Mouse (Mus musculus): ENCODE results near the gene Stat1.

The Stat1 gene

GRCm38 (mm10) chr1:52118860-52119591 is at the start of gene Stat1:
Gene Stat1, plus strand, starts transcription at chr1:52119440.
- DNase-seq = peak; percentile 89 to 92

- DNase-seq = no peak
Observed at GRCm38 (mm10) chr1:52079724-52080367, 39.4 kb upstream of the Stat1 start.

DNA sequence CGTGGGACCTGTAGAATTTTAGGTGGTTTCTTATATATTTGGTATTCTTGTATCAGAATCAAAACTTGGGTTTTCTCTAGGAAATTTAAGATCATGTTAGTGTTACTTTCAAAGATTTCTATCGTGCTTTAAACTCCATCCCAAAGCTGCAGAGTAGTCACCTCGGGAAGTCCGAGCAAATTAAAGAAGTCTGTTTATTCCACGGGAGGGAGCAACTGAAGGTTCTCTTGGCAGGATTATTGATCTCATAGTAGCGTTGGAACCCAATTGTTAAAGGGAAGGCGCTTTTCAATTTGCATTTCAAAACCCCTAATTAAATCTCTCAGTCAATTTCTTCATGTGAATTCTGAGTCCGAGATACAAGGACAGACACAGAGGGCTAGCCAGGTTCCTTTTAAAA is 38.9 kb upstream of the Stat1 start:
- no peak for DNase-seq

GRCm38 (mm10) chr1:52086236-52086635 is 33.0 kb upstream of the Stat1 start:
- no peak for DNase-seq

DNA sequence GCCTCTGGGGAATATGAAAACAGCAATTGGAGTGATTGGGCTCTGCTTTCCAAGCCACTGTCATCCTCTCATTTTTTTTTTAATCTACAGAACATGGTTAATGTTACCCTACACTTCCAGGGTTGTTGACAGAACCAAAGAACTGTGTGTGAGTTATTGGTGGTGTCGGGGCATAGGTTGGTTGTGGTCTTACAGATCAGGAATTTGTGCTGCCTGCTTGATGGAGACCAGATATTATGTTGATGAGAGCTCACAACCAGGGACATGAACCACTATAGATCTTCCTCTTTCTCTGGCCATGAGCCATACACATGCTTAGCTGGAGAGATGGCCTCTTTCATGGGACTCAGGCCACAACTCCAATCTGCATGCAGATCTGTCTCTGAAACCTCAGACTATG is 32.1 kb upstream of the Stat1 start:
- no peak for DNase-seq

DNA sequence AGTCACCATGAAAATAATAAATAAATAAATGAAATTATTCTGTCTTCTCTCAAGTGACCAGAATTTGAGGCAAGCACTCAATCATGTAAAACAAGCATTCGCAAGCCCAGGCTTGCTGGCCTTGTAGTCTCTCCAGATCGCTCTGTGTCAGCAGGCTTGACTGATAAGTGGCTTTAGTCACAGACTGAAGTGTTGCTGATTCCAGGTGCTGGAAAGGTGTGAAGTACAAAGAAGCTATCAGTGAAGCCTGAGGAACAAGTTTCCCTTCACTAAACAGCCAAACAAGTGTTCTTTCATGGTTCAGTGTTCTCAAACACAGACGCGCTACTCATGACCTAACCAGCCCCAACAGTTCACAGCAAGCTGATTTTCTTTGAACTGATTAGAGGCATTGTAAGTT is 30.6 kb upstream of the Stat1 start:
- DNase-seq = no peak

GRCm38 (mm10) chr1:52098618-52099232 is 20.5 kb upstream of the Stat1 start:
- DNase-seq = peak; percentile 49 to 64

GRCm38 (mm10) chr1:52100496-52100895 is 18.7 kb upstream of the Stat1 start:
- DNase-seq = peak in 1 of 2 experiments; percentile 38

DNA sequence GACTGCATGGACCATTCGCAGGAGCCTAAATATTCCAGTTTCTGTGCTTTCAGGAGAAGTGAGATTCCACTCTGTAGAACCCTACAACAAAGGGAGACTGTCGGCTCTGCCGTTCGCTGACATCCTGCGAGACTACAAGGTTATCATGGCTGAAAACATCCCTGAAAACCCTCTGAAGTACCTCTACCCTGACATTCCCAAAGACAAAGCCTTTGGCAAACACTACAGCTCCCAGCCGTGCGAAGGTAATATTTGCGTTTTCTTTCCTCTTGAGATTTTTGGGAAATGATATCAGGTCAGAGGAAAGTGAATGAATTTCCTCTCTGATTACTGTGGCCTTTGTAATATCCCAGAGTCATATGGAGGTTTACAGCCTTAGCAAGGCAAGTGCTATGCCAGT is 16.4 kb upstream of the Stat1 start:
- DNase-seq = no peak

DNA sequence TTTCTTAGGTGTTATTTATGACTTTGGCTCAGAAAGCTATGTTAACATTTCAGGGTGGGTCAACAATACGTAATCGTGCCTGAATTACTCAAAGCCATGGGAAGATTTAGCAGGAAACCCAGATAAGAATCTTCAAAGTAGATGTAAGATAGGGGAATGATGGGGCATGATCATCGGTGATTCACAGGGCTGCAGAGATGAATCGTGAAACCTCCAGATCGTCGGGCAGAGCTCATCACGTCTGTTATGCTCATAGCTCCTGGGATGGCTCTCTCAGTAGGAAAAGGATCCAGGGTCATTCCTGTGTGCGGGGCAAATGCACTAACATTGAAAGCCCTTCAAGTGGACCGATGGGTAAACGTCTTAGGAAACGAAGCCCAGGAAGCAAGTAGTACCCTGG is 12.0 kb upstream of the Stat1 start:
- DNase-seq = no peak

DNA sequence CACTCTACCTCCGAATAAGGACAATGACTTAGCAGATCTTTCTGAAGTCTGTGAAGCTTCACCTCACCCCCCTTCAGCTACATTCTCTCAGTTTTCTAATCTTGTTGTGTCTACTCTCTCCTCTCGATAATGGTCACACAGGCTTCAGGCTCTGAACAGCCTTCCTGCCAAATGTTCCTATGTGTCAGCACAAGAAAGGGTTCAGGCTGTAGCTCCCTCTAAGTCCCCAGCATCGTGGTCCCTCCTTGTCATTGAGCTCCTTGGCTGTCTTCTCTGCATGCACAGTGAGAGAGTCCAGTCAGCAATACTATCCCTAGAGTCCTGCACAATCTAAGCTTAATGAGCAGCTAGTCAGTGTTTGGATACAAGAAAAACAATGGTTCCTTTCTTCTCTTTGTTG is 8.0 kb upstream of the Stat1 start:
- DNase-seq = no peak

GRCm38 (mm10) chr1:52112301-52112700 is 6.9 kb upstream of the Stat1 start:
- DNase-seq = peak in 1 of 2 experiments; percentile 36

DNA sequence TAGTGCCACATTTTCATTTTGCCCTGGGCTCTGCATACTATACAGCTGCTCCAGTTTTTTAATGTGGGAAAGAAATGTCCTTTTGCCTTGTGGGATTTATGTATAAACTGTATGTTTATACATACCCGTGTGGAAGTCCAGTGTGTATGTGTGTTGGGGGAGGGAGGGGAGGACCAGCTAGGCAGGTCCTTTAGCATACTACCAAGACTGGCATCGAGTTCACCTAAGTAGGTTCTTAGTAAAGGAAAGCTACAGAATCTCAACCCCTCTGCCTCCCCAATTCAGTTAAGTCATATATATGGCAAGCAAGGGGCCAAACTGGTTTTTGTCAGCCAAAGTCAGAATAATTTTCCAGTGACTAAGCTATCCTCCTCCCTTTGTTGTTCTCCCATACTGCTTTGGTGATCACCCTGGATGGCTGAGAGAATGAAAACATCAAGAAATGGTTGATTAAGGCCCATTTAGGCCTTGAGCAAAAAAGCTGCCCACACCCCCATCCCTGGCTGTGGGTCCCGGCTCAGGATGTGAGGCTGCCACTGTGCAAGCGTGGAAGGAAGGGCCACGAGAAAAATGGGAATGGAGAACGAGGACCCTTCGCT is 6.1 kb upstream of the Stat1 start:
- no peak for DNase-seq

DNA sequence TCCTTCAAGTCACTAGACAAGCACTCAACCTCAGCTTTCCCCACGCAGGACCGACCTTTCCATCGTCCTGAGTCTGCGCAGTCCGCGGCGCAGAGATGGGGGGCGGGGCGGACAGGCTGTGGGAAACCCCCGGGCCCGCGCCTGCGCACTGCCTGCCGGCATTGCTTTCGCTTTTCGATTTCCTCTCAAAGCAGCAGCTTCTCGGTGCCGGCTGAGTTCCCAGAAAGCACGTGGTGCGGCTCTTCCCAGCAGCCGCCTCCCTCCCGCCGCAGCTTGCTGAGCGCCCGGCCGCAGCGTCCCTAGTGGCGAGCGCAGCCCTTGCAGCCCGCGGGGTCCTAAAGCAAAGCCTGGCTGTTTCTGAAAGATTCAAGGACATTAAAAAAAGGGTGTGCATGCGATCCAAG is 5.6 kb upstream of the Stat1 start:
- DNase-seq = peak; percentile 98 to 99

DNA sequence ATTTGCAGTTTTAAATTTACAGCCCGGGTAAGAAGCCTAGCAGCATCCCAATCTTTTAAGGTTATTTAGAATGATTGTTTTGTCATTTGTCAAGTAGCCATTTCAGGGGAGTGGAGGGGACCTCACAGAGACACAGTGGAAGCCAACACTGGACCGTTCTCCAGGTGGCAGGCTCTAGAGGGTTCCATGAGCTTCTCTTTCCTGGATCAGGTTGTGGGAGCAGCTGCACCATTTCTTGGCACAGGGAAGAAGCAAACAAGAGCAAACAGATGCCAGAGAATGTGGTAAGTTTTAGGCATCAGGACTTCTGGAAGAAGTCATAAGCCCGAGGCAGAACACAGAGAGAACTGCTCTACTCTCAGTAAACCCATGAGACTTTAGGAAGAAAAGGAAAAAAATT is 2.8 kb upstream of the Stat1 start:
- DNase-seq = no peak

- no peak for DNase-seq
Observed at GRCm38 (mm10) chr1:52117777-52118176, 1.5 kb upstream of the Stat1 start.

GRCm38 (mm10) chr1:52119691-52120090 is 451 bp downstream of the Stat1 start:
- DNase-seq = peak in 1 of 2 experiments; percentile 42

DNA sequence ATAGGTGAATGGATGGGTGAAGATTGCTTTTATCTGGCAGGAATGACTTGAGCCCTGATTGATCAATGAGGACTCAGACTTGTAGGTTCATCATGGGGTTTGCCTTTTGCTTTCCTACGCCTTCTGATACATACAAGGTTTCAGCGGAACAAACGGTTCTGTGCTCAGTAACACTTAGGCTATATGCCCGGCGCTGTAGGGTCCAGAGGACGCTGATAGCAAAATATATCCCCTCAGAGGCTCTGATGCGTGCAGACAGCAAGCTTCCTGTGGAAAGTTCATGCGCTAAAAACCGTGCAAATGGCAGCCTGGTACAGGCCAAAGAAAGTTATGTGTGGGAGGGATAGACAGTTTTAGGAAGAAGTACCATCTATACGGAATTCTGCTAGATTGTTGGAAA is 951 bp downstream of the Stat1 start:
- DNase-seq = no peak

- no peak for DNase-seq
Observed at GRCm38 (mm10) chr1:52121052-52121451, 1.8 kb downstream of the Stat1 start.

- DNase-seq = no peak
Observed at GRCm38 (mm10) chr1:52124818-52125217, 5.6 kb downstream of the Stat1 start.

GRCm38 (mm10) chr1:52127350-52127749 is 8.1 kb downstream of the Stat1 start:
- no peak for DNase-seq

- no peak for DNase-seq
Observed at GRCm38 (mm10) chr1:52129794-52130193, 10.6 kb downstream of the Stat1 start.

DNA sequence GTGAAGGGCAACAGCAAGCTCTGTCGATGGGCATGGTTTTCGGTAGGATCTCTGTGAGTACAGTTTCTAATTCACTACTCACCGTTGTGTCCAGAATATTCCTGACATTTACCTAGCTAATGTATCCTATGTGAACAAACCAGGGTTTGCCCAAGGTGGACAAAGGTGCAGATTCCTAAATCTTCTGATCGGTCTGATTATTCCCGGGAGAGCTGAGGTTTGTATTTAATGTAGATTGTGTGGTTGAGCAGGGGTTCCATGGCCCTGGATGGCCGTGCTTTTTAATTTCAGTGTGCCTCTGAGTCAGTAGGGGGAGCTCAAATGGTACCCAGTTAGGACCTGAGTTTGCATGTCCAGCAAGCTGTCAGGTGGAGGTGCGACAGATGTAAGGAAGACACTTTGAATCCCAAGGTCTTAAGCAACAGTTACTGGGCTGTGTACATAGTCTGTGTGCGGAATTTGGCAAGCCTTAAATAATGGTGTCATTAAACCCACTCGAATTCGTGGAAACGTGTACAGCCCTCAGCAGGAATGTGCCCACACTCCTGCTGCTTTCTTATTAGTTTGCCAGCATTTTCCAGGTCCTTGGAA is 12.6 kb downstream of the Stat1 start:
- DNase-seq = no peak

Data from kidney, postnatal 36 days (tissue).